Mouse (Mus musculus) adrenal gland, postnatal 25 days (tissue): ENCODE results near the gene Denr. TPM values are rescaled to one million over a fixed set of nuclear protein-coding genes. Genes with fewer than 3 reads are reported as not detected.
A peak's percentile ranks its signal among the peaks of the same experiment; 100 is the strongest.

Experiments
- DNase-seq: peaks from one replicate; pipeline ENCODE4 v3.0.0; 2021; ENCODE audit warnings: mixed read lengths
- total RNA-seq: library from RNA; stranded (reverse); gene quantifications from 2 replicates; pipeline ENCODE4 v1.2.3, GENCODE M21; 2021

The Denr gene
- total RNA-seq, 1 experiment from 2014 or later, result 65.3 TPM

DNA sequence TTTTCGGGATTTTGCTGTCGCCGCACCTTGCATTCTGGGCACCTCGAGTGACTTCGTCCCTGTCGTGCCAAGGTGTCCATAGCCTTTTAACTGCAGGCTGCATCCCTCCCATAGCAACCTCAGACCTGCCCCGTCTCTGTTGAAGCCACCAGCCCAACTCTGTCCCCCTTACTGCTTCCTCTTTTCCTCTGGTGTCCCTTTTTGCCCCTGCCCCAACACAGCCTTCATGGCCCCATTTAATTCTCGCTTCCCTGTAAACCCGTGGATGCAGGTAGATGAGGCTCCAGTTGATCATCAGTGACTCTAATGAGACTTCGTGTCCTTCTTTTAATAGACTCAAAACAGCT lies 629 bp downstream of the Denr start:
- DNase-seq, result no peak

DNA sequence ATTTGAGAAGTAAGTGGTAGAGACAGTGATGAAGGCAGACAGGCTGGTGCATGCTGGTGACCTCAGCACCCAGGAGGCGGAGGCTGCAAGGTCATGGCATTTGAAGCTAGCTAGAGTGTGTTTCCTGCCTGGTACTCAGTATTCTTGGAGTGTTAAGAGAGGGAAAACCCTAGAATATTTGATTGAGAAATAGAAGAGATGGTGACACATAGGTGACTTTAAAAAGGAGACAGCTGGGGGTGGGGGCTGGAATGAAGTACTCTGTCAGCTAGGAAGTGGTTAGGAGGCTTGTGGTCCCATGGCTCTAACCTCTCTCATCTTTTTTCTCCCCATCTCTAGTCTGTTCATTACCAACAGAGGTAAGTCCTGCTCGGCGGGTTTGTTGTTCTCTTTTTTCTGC lies 7.9 kb downstream of the Denr start:
- peak; percentile 35 for DNase-seq

- no peak for DNase-seq
Measured at GRCm38 (mm10) chr5:123922112-123922511, 15.1 kb downstream of the Denr start.

GRCm38 (mm10) chr5:123927118-123927517 lies 20.1 kb downstream of the Denr start, which contains the start of gene Gm43518:
TSS of gene Gm43518 (plus strand) at chr5:123927418.
- no peak for DNase-seq

DNA sequence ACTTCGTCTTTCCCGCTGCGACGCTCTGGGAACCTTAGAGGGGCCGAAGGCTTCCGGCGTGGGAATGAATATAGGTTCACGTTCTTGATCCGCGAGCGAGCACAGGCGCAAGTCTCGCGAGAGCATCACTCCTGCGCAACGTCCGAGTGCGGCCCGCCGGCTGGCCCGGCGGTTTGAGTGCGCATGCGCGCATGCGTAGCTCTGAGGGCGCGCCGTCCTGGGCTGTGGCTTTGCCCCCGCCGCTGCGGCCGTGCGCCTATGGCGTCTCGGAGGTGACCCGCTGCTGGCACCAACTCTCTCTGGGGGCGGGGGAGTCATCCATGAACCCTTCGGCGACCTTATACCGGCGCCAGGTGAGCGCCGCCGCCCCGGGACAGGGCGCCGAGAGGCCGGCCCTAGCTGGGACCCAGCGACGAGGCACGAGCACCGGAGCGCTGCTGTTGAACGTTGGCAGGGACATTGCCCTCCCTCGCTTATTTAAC lies 23.6 kb downstream of the Denr start, which contains the start of gene Ccdc62:
Gene Ccdc62 (plus strand): TSS at position 172 of the 482 bp plus-strand sequence.
- DNase-seq, result peak; percentile 95

DNA sequence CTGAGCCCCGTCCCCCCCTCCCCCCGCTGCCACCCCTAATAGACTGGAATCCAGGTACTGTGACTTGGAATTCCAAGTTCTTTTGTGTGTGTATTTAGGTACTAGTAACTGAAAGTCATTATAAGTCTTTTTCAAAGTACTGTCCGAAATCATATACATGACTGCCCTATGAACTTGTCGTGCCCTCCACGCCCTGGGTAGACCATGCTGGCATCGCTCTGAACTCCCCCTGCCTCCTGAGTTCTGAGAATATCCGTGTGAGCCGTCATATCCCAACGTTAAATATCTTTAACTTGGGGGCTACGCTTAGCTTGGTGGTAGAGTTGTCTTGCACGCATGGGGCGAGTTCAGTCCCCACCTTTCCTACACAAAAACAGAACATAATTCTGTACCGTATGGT lies 24.2 kb downstream of the Denr start:
- no peak for DNase-seq

DNA sequence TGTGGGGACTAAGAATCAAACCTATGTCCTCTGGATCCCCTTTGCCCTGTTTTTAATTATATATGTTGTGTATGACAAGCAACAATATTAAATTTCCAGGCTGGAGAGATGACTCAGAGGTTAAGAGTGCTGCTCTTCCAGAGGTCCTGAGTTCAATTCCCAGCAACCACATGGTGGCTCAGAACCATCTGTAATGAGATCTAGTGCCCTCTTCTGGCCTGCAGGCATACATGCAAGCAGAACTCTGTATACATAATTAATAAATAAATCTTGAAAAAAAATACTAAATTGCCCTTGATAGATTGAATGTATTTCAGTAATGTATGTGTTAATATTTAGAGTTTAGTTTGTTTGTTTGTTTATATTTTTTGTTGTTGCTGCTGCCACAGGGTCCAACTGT lies 26.0 kb downstream of the Denr start:
- DNase-seq, result no peak

- no peak for DNase-seq
Measured at GRCm38 (mm10) chr5:123933556-123933955, 26.6 kb downstream of the Denr start.

GRCm38 (mm10) chr5:123933957-123934591 lies 27.1 kb downstream of the Denr start:
- no peak for DNase-seq

DNA sequence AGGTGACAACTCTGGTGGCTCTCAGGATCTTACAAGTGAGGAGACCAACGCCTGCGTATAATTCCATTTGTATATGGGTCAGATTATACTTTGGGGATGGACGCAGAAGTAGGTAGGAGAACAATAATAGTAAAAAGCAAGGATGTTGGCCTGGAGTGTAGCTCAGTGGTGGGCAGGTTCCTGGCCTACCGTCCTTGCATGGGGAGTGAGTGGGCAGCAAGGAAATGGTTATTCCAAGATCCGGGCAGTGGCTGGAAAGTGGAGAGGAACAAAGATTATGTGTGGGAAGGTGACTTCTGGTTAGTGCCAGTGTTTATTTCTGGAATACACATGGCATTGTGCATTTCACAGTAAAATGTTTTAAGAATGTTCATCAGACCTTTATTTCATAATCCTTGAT lies 29.0 kb downstream of the Denr start:
- DNase-seq, result no peak

DNA sequence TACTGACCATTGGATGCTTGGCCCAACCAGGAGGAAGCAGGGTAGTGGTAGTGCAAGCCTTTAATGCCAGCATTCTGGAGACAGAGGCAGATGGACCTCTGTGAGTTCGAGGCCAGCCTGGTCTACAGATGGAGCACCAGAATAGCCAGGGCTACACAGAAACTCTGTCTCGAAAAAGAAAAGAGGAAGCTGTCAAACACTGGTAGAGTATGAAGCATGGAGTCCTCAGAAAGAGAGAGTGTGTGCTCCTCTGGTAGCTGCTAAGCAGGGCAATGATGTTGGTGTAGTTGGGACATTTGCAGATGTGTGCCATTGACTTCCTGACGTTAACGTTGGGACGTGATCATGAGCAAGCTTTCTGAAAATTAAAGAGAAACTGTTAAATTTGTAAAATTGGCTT lies 31.5 kb downstream of the Denr start:
- DNase-seq, result no peak

- DNase-seq, result no peak
Measured at GRCm38 (mm10) chr5:123946546-123946945, 39.6 kb downstream of the Denr start.

- no peak for DNase-seq
Measured at GRCm38 (mm10) chr5:123947041-123947761, 40.2 kb downstream of the Denr start.

DNA sequence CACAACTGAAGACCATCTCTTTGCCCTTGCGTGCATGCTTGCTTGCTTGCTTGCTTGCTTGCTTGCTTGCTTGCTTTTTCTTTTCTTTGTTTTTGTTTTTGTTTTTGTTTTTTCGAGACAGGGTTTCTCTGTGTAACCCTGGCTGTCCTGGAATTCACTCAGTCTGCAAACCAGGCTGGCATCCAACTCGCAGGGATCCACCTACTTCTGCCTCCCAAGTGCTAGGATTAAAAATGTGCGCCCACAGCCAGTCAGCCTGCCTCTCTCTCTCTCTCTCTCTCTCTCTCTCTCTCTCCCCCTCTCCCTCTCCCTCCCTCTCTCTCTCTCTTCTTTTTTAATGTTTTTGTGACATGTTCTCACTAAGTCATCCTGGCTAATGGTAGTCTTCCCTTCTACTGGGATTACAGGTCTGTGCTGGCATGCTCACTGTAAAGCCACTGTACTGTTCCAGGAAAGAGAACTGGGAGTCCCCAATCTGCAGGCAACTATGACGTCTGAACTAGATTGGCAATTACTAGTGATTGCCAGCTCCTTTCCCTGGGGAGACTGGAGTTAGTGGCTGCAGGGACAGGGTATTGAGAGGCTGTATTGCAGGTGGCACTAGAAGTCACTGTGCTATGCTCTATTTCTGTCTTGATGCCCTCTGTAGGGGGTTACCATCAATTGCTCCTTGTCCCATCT lies 45.5 kb downstream of the Denr start:
- no peak for DNase-seq

DNA sequence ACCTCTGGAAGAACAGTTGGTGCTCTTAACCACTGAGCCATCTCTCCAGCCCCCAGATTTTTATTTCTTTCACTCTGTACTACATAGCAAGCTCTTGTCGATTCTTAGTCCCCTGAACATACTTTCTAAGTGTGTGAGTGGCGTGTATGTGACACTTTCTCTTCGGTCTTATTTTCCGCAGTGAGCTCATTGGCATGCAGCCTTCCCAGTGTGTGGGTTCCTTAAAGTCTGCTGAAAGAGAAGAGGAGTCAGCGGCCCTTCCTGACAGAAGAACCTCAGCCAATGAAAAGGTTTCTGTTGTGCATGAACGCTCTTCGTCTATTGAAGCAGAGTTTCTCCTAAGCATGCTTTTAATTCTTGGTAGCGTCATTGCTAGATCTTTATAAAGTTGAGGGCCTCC lies 50.2 kb downstream of the Denr start:
- no peak for DNase-seq

DNA sequence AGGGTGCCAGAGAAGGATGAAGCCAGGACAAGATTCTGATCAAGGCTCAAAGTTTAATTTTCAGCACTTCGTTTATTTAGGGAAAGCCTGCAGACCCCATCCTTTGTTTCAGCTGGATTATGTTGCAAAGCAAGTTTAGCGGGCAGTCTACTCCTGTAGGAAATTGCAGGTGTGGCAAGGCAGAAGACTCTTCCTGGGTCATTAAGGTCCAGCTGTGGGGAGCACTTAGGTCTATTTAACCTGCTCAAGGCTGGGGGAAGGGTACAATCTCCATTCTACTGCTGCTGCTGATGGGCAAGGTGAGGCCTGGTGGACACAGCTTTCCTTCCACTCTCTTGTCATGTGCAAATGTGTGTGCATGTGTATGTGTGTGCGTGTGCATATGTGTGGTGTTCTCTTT lies 52.0 kb downstream of the Denr start:
- no peak for DNase-seq

DNA sequence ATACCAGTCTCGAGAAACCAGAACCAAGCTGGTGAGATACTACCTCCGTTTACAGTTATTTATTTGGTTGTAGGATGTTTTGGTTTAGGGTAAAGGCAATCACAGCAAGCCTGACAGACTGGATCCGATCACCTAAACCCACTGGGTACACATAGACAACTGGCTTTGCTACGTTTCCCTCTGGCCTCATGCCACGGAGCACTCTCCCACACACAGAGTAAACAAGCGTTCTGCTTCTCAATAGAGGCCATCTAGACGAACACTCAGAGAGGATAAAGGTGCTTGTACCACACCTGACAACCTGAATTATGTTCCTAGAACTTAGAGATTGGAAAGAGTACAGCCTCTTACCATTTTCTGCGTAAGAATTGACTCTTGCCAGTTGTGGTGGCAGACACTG lies 53.2 kb downstream of the Denr start:
- no peak for DNase-seq

DNA sequence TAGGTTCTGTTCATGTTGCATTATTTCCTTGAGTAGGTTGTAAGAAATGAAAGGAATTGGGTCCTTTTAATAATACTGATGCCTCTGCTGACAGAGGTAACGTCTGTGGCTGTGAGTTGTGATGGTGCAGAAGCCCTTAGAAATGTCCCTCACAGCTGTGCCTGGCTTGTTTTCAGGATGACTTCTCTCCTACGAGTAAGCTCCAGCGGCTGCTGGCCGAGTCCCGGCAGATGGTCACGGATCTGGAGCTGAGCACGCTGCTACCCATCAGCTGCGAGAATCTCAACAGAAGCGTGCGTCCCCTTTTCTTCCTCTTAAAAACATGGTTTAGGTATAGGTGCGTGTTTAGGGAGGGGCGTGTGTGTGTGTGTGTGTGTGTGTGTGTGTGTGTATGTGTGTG lies 54.1 kb downstream of the Denr start:
- DNase-seq, result no peak

DNA sequence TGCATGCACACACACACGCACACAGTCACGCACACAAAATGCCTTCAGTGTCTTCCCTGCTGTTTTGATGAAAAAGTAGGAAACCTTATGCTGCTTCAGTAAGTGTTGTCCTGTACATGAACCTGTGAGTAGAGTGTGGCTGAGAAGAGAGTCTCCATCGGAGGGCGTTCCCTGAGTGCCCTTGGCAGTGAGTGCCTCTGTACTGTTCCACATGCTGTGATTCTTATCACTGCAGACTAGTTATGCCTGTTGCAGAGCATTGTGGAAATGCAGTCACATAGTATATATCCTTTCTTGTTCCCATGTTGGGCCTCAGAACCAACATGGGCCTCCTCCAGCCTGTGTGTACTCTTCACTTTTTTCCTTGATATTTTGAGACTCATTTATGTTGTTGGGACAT lies 57.2 kb downstream of the Denr start:
- DNase-seq, result no peak

DNA sequence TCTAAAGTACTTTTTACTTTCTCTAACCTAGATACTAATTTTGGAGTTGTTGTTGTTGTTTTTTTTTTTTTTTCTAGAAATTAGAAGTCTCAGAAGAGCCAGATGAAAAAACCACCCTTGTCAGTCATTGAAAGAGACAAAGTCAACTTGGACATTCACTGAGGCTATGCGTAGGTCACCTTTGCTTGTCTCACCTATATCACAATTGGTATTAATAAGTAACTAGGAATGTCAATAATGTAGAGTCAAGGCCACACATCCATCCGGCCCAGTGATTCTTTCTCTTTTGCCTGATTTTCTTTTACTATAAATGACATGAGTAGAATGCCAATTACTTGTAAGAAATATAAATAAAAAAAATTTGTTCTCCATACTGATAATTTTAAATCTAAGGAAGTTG lies 59.8 kb downstream of the Denr start:
- no peak for DNase-seq

- DNase-seq, result no peak
Measured at GRCm38 (mm10) chr5:123968468-123968867, 61.5 kb downstream of the Denr start.

DNA sequence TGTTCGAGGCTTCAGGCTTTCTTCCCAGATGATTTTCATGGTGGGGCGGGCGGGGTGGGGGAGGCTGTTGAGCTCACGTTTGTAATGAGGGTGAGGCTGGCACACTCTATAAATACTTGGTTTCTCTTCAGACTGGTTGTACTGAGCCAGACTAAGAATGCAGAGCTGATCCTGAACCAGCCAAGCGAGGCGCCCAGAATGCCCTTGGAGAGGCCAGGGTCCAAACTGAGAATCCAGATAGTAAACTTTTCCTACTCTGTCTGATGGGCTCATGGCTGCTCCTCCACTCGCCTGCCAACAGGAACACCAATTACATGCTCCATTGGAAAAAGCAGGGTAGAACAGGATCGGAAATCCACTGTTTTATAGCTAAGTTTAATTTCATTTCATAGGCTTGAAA lies 62.2 kb downstream of the Denr start:
- no peak for DNase-seq

GRCm38 (mm10) chr5:123970576-123970975 lies 63.6 kb downstream of the Denr start:
- no peak for DNase-seq
